In genomic region chr19:55337664-55338063, GRCm38 (mm10) we compare ENCODE assay signal across 12 mouse cellular contexts.
"Had no signal": no experiment of that assay in that cellular context is flagged by ENCODE, and none has a peak within 500 bp of the region (broad histone marks: within the 10 kb centered on the region; RNA-seq: fewer than 3 reads in every experiment).

No protein-coding gene starts in this region.

- DNase-seq: lung, adult 18-20 months; lung, embryonic 14.5 days; lung, postnatal 4 days; retina, postnatal 1 day; right cerebral cortex, postnatal 25 days; right cerebral cortex, postnatal 4 days; spleen, adult 18-20 months; thymus, adult 18-20 months; thymus, postnatal 14 days; thymus, postnatal 36 days had no signal

- ATAC-seq: midbrain, embryonic 13.5 days; midbrain, embryonic 15.5 days had no signal
